Mouse (Mus musculus) adrenal gland, adult 2 months (tissue): ENCODE results near the gene Ccdc105. TPM values are rescaled to one million over a fixed set of nuclear protein-coding genes. Genes with fewer than 3 reads are reported as not detected.

Experiments
- DNase-seq: peaks from one replicate; pipeline ENCODE4 v3.0.0; 2021
- polyA plus RNA-seq: library from polyadenylated mRNA; depleted of rRNA; stranded (reverse); fragments of >200 nt; gene quantifications from 2 replicates; pipeline ENCODE4 v1.2.3, GENCODE M21; 2012; rRNA removed
- total RNA-seq, 2 experiments: library from RNA; stranded (reverse); gene quantifications; 2 replicates each; pipeline ENCODE4 v1.2.3; 2021

The Ccdc105 gene
- total and polyA plus RNA-seq, 3 experiments, result 0.07 TPM; not detected in 2

GRCm38 (mm10) chr10:78715156-78715555, 37.7 kb downstream of the Ccdc105 start:
- no peak for DNase-seq

GRCm38 (mm10) chr10:78714129-78714528, 38.7 kb downstream of the Ccdc105 start:
- no peak for DNase-seq

- DNase-seq, result no peak
Measured at GRCm38 (mm10) chr10:78710706-78711105, 42.2 kb downstream of the Ccdc105 start.

- no peak for DNase-seq
Measured at GRCm38 (mm10) chr10:78700881-78701280, 52.0 kb downstream of the Ccdc105 start.

Other genes starting within 250 kb of the Ccdc105 start
- not detected for gene Olfr1358, start 235.6 kb downstream of the Ccdc105 start, total RNA-seq
- not detected in 2 replicates for gene Olfr1358, start 235.6 kb downstream of the Ccdc105 start, polyA plus RNA-seq
- gene Ilvbl, start 178.7 kb downstream of the Ccdc105 start, total RNA-seq, result 10 to 100 TPM; 39.1 to 70.4 TPM
- gene Ilvbl, start 178.7 kb downstream of the Ccdc105 start, polyA plus RNA-seq, result 53.5 and 59.3 TPM in 2 replicates
- gene Syde1, start 161.1 kb downstream of the Ccdc105 start, total RNA-seq, result 10 to 100 TPM; 24.3 to 71.0 TPM
- gene Syde1, start 161.1 kb downstream of the Ccdc105 start, polyA plus RNA-seq, result 57.6 and 66.8 TPM in 2 replicates
- gene Olfr1357, start 135.0 kb downstream of the Ccdc105 start, total RNA-seq, result not detected
- gene Olfr1357, start 135.0 kb downstream of the Ccdc105 start, polyA plus RNA-seq, result not detected in 2 replicates
- not detected for gene Casp14, start 34.8 kb downstream of the Ccdc105 start, total RNA-seq
- not detected in 2 replicates for gene Casp14, start 34.8 kb downstream of the Ccdc105 start, polyA plus RNA-seq
- under 1 TPM in 1 of 2 experiments, not detected in 1; 0.21 TPM for gene Slc1a6, start 27.4 kb upstream of the Ccdc105 start, total RNA-seq
- gene Slc1a6, start 27.4 kb upstream of the Ccdc105 start, polyA plus RNA-seq, result 0.04 and 0.57 TPM in 2 replicates
- not detected for gene Olfr1356, start 99.1 kb upstream of the Ccdc105 start, total RNA-seq
- gene Olfr1356, start 99.1 kb upstream of the Ccdc105 start, polyA plus RNA-seq, result not detected in 2 replicates
- not detected for gene Olfr1355, start 122.5 kb upstream of the Ccdc105 start, total RNA-seq
- gene Olfr1355, start 122.5 kb upstream of the Ccdc105 start, polyA plus RNA-seq, result not detected in 2 replicates
- not detected for gene Olfr1354, start 160.1 kb upstream of the Ccdc105 start, total RNA-seq
- gene Olfr1354, start 160.1 kb upstream of the Ccdc105 start, polyA plus RNA-seq, result not detected in 2 replicates
- gene Olfr8, start 197.6 kb upstream of the Ccdc105 start, total RNA-seq, result not detected
- gene Olfr8, start 197.6 kb upstream of the Ccdc105 start, polyA plus RNA-seq, result not detected in 2 replicates
- not detected for gene Olfr1353, start 210.2 kb upstream of the Ccdc105 start, total RNA-seq
- not detected in 2 replicates for gene Olfr1353, start 210.2 kb upstream of the Ccdc105 start, polyA plus RNA-seq
- gene Olfr1352, start 228.0 kb upstream of the Ccdc105 start, total RNA-seq, result not detected
- gene Olfr1352, start 228.0 kb upstream of the Ccdc105 start, polyA plus RNA-seq, result not detected in 2 replicates